ENCODE assay signal across 8 mouse cellular contexts in the genomic region with DNA sequence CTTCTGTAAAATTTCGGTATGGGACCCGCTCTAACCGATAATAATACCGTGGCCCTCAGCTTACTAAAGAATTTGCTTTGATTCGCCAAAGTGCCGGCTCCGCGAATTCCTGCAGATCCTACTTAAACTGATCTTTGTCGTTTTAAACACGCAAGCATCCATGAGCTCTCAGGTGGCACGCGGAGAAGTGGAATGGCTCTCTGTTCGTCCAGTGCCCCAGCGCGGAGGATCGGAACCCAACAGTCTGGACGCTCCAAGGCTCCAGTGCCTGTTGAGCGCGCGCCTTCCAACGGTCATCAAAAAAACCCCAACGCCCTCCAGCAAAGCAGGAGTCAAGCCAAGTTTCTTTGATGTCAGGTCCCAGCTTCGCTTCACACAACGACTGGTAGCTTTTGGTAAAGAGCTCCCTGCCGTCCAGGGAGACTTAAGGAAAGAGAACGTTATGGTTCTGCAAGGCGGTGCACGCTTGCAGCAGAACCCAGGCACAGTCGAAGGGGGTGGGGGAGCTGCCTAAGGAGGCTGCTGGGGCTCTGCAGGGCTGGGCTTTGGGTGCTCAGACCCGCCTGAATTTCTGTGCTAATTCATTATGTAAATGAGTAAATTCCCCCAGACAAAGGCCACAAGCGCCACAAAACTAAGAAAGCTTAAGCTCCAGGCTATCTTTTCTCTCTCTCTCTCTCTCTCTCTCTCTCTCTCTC. TPM values are rescaled to one million over a fixed set of nuclear protein-coding genes. Genes with fewer than 3 reads are reported as not detected.
DNase-seq lines count a peak whose midpoint lies in the region; ATAC-seq lines count a peak whose summit lies in the region.

No protein-coding gene starts in this region.

- H3K27me3 ChIP-seq in kidney, embryonic 15.5 days = peaks cover 39% of the 10 kb centered on the region
- peaks cover 18% of the 10 kb centered on the region for H3K27me3 ChIP-seq in embryonic facial prominence, embryonic 11.5 days (ENCODE audit: control insufficient read depth, insufficient read depth, low read length)
- no peaks in the 10 kb centered on the region; the same call in 1 of the 2 replicates for H3K27me3 ChIP-seq in intestine, embryonic 16.5 days (replicated peaks; ENCODE audit: control insufficient read depth, insufficient read depth, low read length)
- H3K27me3 ChIP-seq in midbrain, embryonic 13.5 days = peaks cover 31% of the 10 kb centered on the region

- no peaks in the 10 kb centered on the region for H3K36me3 ChIP-seq in kidney, embryonic 15.5 days
- no peaks in the 10 kb centered on the region for H3K36me3 ChIP-seq in embryonic facial prominence, embryonic 11.5 days (replicated peaks; ENCODE audit: control insufficient read depth, insufficient read depth, low read depth, low read length)
- no peaks in the 10 kb centered on the region for H3K36me3 ChIP-seq in intestine, embryonic 16.5 days (ENCODE audit: control insufficient read depth, insufficient read depth, low read length)
- H3K36me3 ChIP-seq in midbrain, embryonic 13.5 days = no peaks in the 10 kb centered on the region

- ATAC-seq in kidney, embryonic 15.5 days (replicated peaks; ENCODE audit: low FRiP score) = 0 out of 2 replicates have a peak, but pooled peaks have one; percentile 22
- ATAC-seq in embryonic facial prominence, embryonic 11.5 days (replicated peaks; ENCODE audit: insufficient number of reproducible peaks, low FRiP score, low TSS enrichment, low read depth) = no peak
- ATAC-seq in intestine, embryonic 16.5 days = peak; percentile 49
- ATAC-seq in midbrain, embryonic 13.5 days = peak; percentile 79

- H3K4me1 ChIP-seq in kidney, embryonic 15.5 days = peaks cover 15% of the 10 kb centered on the region
- H3K4me1 ChIP-seq in embryonic facial prominence, embryonic 11.5 days (ENCODE audit: control insufficient read depth, insufficient read depth, low read length) = peaks cover 2% of the 10 kb centered on the region; the same call in 1 of the 2 replicates
- H3K4me1 ChIP-seq in intestine, embryonic 16.5 days (ENCODE audit: control insufficient read depth, insufficient read depth, low read length) = no peaks in the 10 kb centered on the region; the same call in 1 of the 2 replicates
- peaks cover 13% of the 10 kb centered on the region for H3K4me1 ChIP-seq in midbrain, embryonic 13.5 days (replicated peaks)

- WGBS in kidney, embryonic 15.5 days = under 1% methylated on average over 31 of the region's 31 CpGs
- WGBS in embryonic facial prominence, embryonic 11.5 days = 1% methylated on average over 31 of the region's 31 CpGs
- 2% methylated on average over 31 of the region's 31 CpGs for WGBS in intestine, embryonic 16.5 days
- WGBS in midbrain, embryonic 13.5 days = under 1% methylated on average over 31 of the region's 31 CpGs

- peak overlapping the region; percentile 46 for H3K4me3 ChIP-seq in kidney, embryonic 15.5 days (replicated peaks)
- H3K4me3 ChIP-seq in embryonic facial prominence, embryonic 11.5 days (ENCODE audit: low read depth, low read length) = peak overlapping the region; percentile 40
- peak overlapping the region; percentile 56 for H3K4me3 ChIP-seq in intestine, embryonic 16.5 days (ENCODE audit: low read length)
- peak overlapping the region; percentile 57 for H3K4me3 ChIP-seq in midbrain, embryonic 13.5 days (replicated peaks)

- no peak for DNase-seq in kidney, adult 9 months
- DNase-seq in embryonic facial prominence, embryonic 11.5 days (ENCODE audit: low spot score) = peak; percentile 39
- no peak for DNase-seq in T-cell, adult 2 months (ENCODE audit: low spot score)
- no peak for DNase-seq in natural killer cell, adult 2 months (ENCODE audit: low spot score in 2 of 2)
- no peak for DNase-seq in layer of hippocampus, adult 9-11 months

- H3K9ac ChIP-seq in kidney, embryonic 15.5 days = no peak overlapping the region
- H3K9ac ChIP-seq in embryonic facial prominence, embryonic 11.5 days (replicated peaks; ENCODE audit: low read length) = no peak overlapping the region
- H3K9ac ChIP-seq in intestine, embryonic 16.5 days (ENCODE audit: low read depth, low read length) = peak overlapping the region; percentile 58
- peak overlapping the region; percentile 63 for H3K9ac ChIP-seq in midbrain, embryonic 13.5 days (replicated peaks)

- no peak overlapping the region for H3K27ac ChIP-seq in kidney, embryonic 15.5 days
- no peak overlapping the region for H3K27ac ChIP-seq in embryonic facial prominence, embryonic 11.5 days (replicated peaks; ENCODE audit: low read depth, low read length)
- no peak overlapping the region for H3K27ac ChIP-seq in intestine, embryonic 16.5 days (ENCODE audit: low read length)
- no peak overlapping the region for H3K27ac ChIP-seq in midbrain, embryonic 13.5 days

- peak overlapping the region; percentile 86 for H3K4me2 ChIP-seq in kidney, embryonic 15.5 days
- peak overlapping the region; percentile 83 for H3K4me2 ChIP-seq in embryonic facial prominence, embryonic 11.5 days (ENCODE audit: low read depth, low read length)
- H3K4me2 ChIP-seq in intestine, embryonic 16.5 days (ENCODE audit: low read depth, low read length) = peak overlapping the region; percentile 84
- H3K4me2 ChIP-seq in midbrain, embryonic 13.5 days (replicated peaks) = peak overlapping the region; percentile 97

- no peaks in the 10 kb centered on the region for H3K9me3 ChIP-seq in kidney, embryonic 15.5 days (replicated peaks)
- H3K9me3 ChIP-seq in embryonic facial prominence, embryonic 11.5 days (replicated peaks; ENCODE audit: control insufficient read depth, low read length) = no peaks in the 10 kb centered on the region
- H3K9me3 ChIP-seq in intestine, embryonic 16.5 days (ENCODE audit: control insufficient read depth, low read length) = no peaks in the 10 kb centered on the region
- no peaks in the 10 kb centered on the region for H3K9me3 ChIP-seq in midbrain, embryonic 13.5 days

RNA-seq across cellular contexts. Expression of gene Lrat, which starts 0.6 kb away (rescaled TPM):
- polyA plus RNA-seq in kidney, embryonic 15.5 days (2015; fragmentation: Nextera tagmentation; extraction: Ambion mirVana) = 0.06 and 0.12 TPM in 2 replicates
- polyA plus RNA-seq in embryonic facial prominence, embryonic 11.5 days (2014; fragmentation: Nextera tagmentation; extraction: Ambion mirVana) = not detected in 2 replicates
- polyA plus RNA-seq in intestine, embryonic 16.5 days (2015; fragmentation: Nextera tagmentation; extraction: Ambion mirVana) = 14.2 and 16.1 TPM in 2 replicates
- 0.04 and 0.10 TPM in 2 replicates for polyA plus RNA-seq in midbrain, embryonic 13.5 days (2015; fragmentation: Nextera tagmentation; extraction: Ambion mirVana)

RNA-seq across cellular contexts. Expression of gene Rbm46, which starts 28.1 kb away (rescaled TPM):
- polyA plus RNA-seq in kidney, embryonic 15.5 days (2015; fragmentation: Nextera tagmentation; extraction: Ambion mirVana) = 2.9 and 3.3 TPM in 2 replicates
- polyA plus RNA-seq in embryonic facial prominence, embryonic 11.5 days (2014; fragmentation: Nextera tagmentation; extraction: Ambion mirVana) = 5.2 and 5.5 TPM in 2 replicates
- polyA plus RNA-seq in intestine, embryonic 16.5 days (2015; fragmentation: Nextera tagmentation; extraction: Ambion mirVana) = 4.6 and 5.4 TPM in 2 replicates
- 1.3 and 1.8 TPM in 2 replicates for polyA plus RNA-seq in midbrain, embryonic 13.5 days (2015; fragmentation: Nextera tagmentation; extraction: Ambion mirVana)

Comparison
In these comparisons a context has a peak if more than half of its experiments do, and no peak if none do; other contexts are left out.
1. H3K9ac ChIP-seq: peak in intestine, embryonic 16.5 days (single experiment) and midbrain, embryonic 13.5 days (single experiment); none in kidney, embryonic 15.5 days (single experiment) and embryonic facial prominence, embryonic 11.5 days (single experiment).
2. RNA of gene Lrat, which starts 0.6 kb away (polyA plus RNA-seq): 14.2 to 16.1 TPM in intestine, embryonic 16.5 days; 0.06 to 0.12 TPM in kidney, embryonic 15.5 days, 0.04 to 0.10 TPM in midbrain, embryonic 13.5 days and not detected in embryonic facial prominence, embryonic 11.5 days; every median in the first group is over 10 times any median in the second.
3. Peak in every context shown above with its lines, with median percentiles within 50 percentile points of each other: H3K4me2 ChIP-seq and H3K4me3 ChIP-seq.